Mouse (Mus musculus) embryonic facial prominence, embryonic 10.5 days (tissue): ENCODE measurements around the gene Rala. TPM values are rescaled to one million over a fixed set of nuclear protein-coding genes. Genes with fewer than 3 reads are reported as not detected.
A peak's percentile ranks its signal among the peaks of the same experiment; 100 is the strongest.
"Not testable (repeated sequence)": the region's sequence is repeated elsewhere in the genome, so short reads cannot be mapped to it uniquely, and the experiment has no call there.

Experiments used
- DNase-seq: peaks from one replicate; pipeline ENCODE4 v3.0.0-alpha.2; 2017; ENCODE audit warnings: low spot score
- H3K27ac ChIP-seq: fragments of 300-500 bp; sonication (generic); replicated peaks from 2 replicates; pipeline ENCODE4 v1.5.1; 2016; ENCODE audit warnings: mild to moderate bottlenecking
- H3K27me3 ChIP-seq: fragments of 300-500 bp; sonication (generic); replicated peaks from 2 replicates; pipeline ENCODE4 v1.6.1; 2016; ENCODE audit warnings: low read depth, mild to moderate bottlenecking; ENCODE audit not compliant: poor library complexity, severe bottlenecking
- H3K36me3 ChIP-seq: fragments of 300-500 bp; sonication (generic); replicated peaks from 2 replicates; pipeline ENCODE4 v1.6.1; 2016; ENCODE audit warnings: mild to moderate bottlenecking, moderate library complexity
- H3K4me1 ChIP-seq: fragments of 300-500 bp; sonication (generic); 2 replicates; pipeline ENCODE4 v1.6.1; 2016
- H3K4me3 ChIP-seq: fragments of 300-500 bp; sonication (generic); 2 replicates; pipeline ENCODE4 v1.5.1; 2016; ENCODE audit warnings: mild to moderate bottlenecking, moderate library complexity
- H3K9me3 ChIP-seq: fragments of 300-500 bp; sonication (generic); 2 replicates; pipeline ENCODE4 v1.6.1; 2016; ENCODE audit warnings: mild to moderate bottlenecking
- WGBS: fragments of 180-500 bp; shearing (Covaris S2); methylation state at CpG from one replicate; pipeline ENCODE4 v1.1.7; 2016; 5-methylcytosine and 5-hydroxymethylcytosine counted together
- polyA plus RNA-seq: library from polyadenylated mRNA; unstranded; fragments of >200 nt; fragmentation: Nextera tagmentation; extraction: Ambion mirVana; gene quantifications from 2 replicates; pipeline ENCODE4 v1.2.1, GENCODE M21; 2016

Rala gene
- polyA plus RNA-seq, 1 experiment from 2014 or later = 107 TPM

DNA sequence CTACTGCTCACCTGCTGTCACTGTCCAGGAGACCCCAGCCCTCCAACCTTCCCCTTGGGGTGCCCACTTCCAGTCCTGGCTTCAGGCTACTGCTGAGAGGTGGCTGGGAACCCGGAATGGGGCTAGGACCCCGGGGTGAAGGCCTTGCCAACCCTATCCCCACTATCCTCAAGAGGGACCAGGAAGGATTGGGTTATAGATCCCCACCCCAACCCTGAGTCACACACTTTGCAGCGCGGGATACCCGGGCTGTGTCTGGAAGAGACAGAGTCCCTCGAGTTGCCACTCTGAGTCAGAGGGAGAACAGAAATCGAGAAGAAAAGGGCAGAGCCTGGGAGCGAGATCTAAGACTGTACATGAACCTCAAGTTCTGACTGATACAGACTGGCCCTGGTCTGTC lies 6.5 kb upstream of the Rala start:
- DNase-seq, H3K9me3 ChIP-seq, H3K4me3 ChIP-seq, H3K27me3 ChIP-seq, H3K36me3 ChIP-seq, H3K27ac ChIP-seq, H3K4me1 ChIP-seq: not testable (repeated sequence)
- 94% methylated on average over 8 of the region's 8 CpGs for WGBS

DNA sequence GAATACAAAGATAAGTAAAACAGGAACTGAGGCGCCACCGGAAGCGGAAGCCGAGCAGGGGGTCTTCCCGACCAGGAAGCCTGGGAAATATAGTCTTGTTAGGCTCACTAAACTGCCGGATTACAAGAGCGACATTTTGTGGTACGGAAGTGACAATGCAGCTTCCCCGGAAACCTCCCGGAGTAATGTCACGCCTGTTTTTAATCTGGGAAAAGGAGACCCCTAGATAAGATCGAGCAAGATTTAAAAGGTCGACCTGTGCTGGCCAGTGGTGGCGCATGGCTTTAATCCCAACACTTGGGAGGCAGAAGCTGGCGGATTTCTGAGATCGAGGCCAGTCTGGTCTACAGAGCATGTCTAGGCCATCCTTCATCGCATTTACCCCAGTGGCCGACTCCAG lies 5.5 kb upstream of the Rala start:
- H3K27me3 ChIP-seq = peaks cover 5% of the 10 kb centered on the region; the same call in 1 of the 2 replicates
- H3K4me1 ChIP-seq = no peaks in the 10 kb centered on the region
- H3K9me3 ChIP-seq = no peaks in the 10 kb centered on the region
- no peak for DNase-seq
- WGBS = 75% methylated on average over 18 of the region's 18 CpGs
- no peaks in the 10 kb centered on the region for H3K36me3 ChIP-seq
- H3K4me3 ChIP-seq = no peak overlapping the region
- no peak overlapping the region for H3K27ac ChIP-seq

DNA sequence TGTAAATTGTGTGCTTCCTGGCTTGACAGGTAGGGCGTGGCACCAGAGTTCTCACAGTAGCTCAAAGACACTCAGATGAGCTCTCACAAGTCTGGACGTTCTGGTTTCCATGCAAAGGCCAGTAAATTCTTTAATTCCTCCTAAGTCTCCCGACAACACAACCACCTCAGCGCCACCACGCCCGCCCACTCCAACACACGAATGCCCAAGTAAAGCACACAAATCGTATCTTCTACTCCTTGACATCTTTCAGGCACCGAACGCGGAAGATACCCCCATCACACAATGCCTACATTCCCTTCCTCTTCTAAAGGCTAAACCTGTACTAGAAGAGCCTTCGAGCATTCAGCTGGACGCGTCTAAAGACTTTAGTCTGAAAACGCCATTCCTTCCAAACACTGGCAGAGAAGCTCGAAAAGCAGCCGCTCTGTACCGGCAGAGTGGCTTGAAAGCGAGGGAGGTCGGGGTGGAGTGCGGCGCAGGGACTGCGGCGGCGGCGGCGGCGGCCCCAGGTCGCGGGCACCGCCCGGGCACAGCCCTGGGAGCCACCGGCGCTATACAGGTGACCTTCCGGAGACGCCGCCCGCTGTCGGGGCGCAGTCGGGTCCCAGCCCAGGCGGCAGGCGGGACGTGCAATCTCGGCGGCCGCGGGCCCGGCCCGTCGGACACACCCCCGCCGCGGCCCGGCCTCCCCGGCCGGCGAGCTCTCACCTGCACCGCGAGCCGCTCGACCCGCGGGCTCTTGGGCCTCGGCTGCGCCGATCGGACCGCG lies 547 bp downstream of the Rala start:
- Histone ChIP-seq H3K36me3 (peaks cover 5% of the 10 kb centered on the region), H3K27ac (peak overlapping the region; percentile 99), H3K9me3 (no peaks in the 10 kb centered on the region), H3K4me3 (peak overlapping the region; percentile 95), H3K4me1 (peaks cover 13% of the 10 kb centered on the region), H3K27me3 (0 out of 2 replicates have a peak, but pooled peaks cover under 1% of the 10 kb centered on the region)
- DNase-seq = no peak
- WGBS = under 1% methylated on average over 70 of the region's 70 CpGs

DNA sequence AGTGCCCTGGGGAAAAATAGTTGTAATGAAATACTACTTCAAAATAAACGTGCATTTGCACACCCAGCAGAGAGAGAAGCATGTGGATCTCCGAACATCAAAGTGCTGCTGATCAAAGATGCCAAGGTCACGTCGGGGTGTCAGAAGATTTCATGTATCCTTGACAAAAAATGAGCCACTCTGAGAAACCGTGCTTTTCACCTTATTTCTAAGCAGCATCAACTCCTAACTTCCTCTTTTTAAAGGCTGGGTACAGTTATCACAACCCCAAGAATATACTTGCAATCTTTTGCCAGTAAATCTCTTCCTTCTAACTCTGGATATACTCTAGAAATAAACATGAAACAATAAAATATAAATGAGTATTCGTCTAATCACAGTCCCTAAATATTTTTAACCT lies 1.7 kb downstream of the Rala start:
- Histone ChIP-seq H3K36me3 (peaks cover 5% of the 10 kb centered on the region), H3K27ac (no peak overlapping the region), H3K4me1 (peaks cover 13% of the 10 kb centered on the region), H3K27me3 (no peaks in the 10 kb centered on the region), H3K4me3 (peak overlapping the region; percentile 95), H3K9me3 (no peaks in the 10 kb centered on the region)
- WGBS = 82% methylated on average over 6 of the region's 6 CpGs
- DNase-seq = no peak

DNA sequence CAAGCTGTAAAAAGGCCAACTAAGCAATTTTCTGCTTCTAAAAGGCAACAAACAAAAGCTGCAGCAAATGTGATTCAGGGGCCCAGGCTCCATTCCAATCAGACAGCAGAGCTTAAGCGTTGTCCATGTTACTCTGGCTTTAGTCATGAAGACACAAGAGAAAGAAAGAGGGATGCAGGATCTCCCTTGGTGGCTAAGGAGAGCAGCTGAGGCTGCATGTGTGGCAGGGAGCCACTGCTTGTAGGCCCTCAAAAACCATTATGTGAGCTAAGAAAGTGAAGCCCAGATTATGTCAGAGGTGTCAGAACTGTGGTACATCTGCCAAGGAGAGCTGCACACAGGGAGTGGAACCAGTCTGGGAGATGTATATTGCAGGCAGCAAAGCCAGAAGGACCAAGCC lies 36.7 kb downstream of the Rala start:
- WGBS = 98% methylated on average over 1 of the region's 1 CpGs
- Histone ChIP-seq H3K4me3 (no peak overlapping the region), H3K4me1 (no peaks in the 10 kb centered on the region), H3K9me3 (no peaks in the 10 kb centered on the region), H3K27me3 (no peaks in the 10 kb centered on the region), H3K27ac (no peak overlapping the region), H3K36me3 (peaks cover 5% of the 10 kb centered on the region)
- DNase-seq = no peak

DNA sequence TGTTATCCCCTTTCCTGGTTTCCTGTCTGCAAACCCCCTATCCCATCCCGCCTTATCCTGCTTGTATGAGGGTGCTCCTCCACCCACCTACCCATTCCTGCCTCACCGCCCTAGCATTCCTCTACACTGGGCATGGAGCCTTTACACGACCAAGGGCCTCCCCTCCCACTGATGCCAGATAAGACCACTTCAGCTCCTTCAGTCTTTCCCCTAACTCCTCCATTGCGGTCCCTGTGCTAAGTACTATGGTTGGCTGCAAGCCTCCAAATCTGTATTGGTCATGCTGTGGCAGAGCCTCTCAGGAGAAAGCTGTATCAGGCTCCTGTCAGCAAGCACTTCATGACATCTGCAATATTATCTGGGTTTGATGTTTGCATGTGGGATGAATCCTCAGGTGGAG lies 42.6 kb downstream of the Rala start:
- Histone ChIP-seq H3K9me3 (no peaks in the 10 kb centered on the region), H3K4me3 (no peak overlapping the region), H3K27ac (no peak overlapping the region), H3K27me3 (no peaks in the 10 kb centered on the region), H3K36me3 (peaks cover 11% of the 10 kb centered on the region), H3K4me1 (no peaks in the 10 kb centered on the region)
- no peak for DNase-seq
- WGBS = 91% methylated on average over 4 of the region's 4 CpGs

DNA sequence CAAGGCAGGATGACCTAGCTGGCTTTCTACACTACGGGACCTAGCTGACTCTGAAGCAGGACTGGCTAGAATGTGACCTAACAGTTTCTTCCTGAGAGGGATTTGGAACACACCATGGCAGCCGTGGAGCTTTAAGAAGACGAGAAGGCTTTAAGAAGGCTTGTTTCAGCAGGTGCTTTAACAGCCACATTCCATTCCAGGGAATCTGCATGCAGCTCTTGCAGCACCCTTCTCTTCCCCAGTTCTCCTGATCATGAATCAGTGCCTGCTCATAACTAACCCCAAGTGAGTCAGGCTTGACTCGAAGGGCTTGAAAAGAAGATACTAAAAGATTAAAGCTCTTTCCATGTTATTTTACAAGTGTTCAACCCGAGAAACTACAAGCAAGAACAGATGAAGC lies 43.4 kb downstream of the Rala start:
- Histone ChIP-seq H3K9me3 (no peaks in the 10 kb centered on the region), H3K4me3 (no peak overlapping the region), H3K36me3 (peaks cover 19% of the 10 kb centered on the region), H3K4me1 (no peaks in the 10 kb centered on the region), H3K27me3 (no peaks in the 10 kb centered on the region), H3K27ac (no peak overlapping the region)
- WGBS = 85% methylated on average over 5 of the region's 5 CpGs
- DNase-seq = no peak

DNA sequence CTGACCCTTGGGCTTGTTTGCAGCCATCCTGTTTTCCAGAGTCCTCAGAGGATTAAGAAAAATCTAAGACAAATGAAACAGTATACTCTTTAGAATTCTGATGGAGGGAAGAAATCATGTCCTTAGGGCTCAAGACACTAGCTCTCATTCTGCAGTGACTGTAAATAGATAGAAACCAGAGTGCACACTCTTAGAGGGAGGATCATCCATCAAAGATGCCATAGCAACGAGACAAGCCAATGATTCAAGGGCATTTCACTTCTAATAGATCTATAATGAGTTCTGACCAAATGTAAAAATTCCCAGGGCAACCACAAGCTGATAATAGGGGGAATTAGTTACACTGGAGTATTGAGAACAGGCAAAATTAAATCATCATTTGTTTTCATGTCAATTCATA lies 47.0 kb downstream of the Rala start:
- 84% methylated on average over 1 of the region's 1 CpGs for WGBS
- no peaks in the 10 kb centered on the region for H3K4me1 ChIP-seq
- no peak for DNase-seq

DNA sequence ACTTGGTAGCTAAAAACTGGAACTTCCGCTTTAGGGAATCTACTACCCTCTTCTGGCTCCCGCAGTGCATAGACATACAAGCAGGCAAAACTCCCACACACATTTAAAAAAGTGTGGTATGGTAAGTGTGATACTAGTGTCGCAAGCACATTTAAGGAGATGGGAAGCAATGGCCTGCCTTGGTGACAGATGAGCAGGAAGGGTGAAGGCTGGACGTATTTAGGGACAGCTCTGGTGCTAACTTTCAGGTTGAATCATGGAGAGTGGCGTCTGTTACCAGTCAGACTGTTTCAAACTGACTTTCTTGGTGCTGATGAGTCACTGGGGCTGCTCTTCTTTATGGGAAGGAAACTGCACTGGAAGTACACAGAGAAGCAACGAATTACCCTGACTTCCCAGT lies 52.5 kb downstream of the Rala start:
- Histone ChIP-seq H3K27ac (no peak overlapping the region), H3K9me3 (no peaks in the 10 kb centered on the region), H3K36me3 (peaks cover 85% of the 10 kb centered on the region), H3K4me1 (no peaks in the 10 kb centered on the region), H3K27me3 (no peaks in the 10 kb centered on the region), H3K4me3 (no peak overlapping the region)
- no peak for DNase-seq
- 93% methylated on average over 6 of the region's 6 CpGs for WGBS

More for the DNA sequence above, 47.0 kb downstream of the Rala start:
- Histone ChIP-seq H3K4me3 (no peak overlapping the region), H3K36me3 (peaks cover 42% of the 10 kb centered on the region), H3K9me3 (no peaks in the 10 kb centered on the region), H3K27me3 (no peaks in the 10 kb centered on the region), H3K27ac (no peak overlapping the region)

DNA sequence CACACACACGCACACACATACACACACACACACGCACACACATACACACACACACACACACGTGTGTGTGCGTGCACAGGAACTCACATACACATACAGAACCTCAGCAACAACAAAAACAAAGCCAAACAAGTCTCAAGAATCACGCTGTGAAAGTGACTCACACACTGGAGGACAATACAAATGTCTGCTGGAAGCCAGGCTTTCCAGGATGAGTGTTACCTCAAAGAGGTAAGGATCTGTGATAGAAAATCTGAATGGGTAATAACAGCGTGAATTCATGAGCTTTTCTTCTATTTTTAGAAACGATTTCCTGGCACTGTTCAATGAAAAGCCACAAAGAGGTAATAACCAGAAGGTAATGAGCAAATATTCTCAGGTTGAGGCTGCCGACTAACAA lies 59.8 kb downstream of the Rala start:
- H3K4me1 ChIP-seq = no peaks in the 10 kb centered on the region
- 92% methylated on average over 8 of the region's 8 CpGs for WGBS
- no peaks in the 10 kb centered on the region for H3K9me3 ChIP-seq
- no peak overlapping the region for H3K27ac ChIP-seq
- no peaks in the 10 kb centered on the region for H3K27me3 ChIP-seq
- DNase-seq = no peak
- H3K4me3 ChIP-seq = no peak overlapping the region
- H3K36me3 ChIP-seq = peaks cover 66% of the 10 kb centered on the region

DNA sequence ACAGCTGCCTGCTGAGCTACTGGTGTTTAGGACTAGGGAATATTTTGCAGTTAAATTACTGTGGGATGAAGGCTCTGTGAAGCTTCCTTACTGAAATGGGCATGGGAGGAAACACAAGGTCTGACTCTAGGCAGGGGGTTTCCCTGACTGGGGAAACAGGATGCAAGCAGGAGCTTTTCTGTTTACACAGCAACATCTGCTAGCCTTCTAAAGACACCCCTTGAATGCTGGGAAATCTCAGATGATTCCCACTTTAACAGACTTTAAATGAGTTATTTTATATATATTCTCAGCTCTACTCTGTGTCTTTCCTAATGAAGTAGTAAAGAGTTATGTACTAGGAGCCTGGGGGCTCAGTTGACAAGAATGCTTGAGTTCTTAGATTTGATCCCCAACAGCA lies 65.0 kb downstream of the Rala start:
- no peak overlapping the region for H3K27ac ChIP-seq
- peaks cover 38% of the 10 kb centered on the region for H3K36me3 ChIP-seq
- no peaks in the 10 kb centered on the region for H3K4me1 ChIP-seq
- peaks cover 5% of the 10 kb centered on the region; the same call in 1 of the 2 replicates for H3K9me3 ChIP-seq
- H3K4me3 ChIP-seq = no peak overlapping the region
- H3K27me3 ChIP-seq = no peaks in the 10 kb centered on the region
- no peak for DNase-seq

DNA sequence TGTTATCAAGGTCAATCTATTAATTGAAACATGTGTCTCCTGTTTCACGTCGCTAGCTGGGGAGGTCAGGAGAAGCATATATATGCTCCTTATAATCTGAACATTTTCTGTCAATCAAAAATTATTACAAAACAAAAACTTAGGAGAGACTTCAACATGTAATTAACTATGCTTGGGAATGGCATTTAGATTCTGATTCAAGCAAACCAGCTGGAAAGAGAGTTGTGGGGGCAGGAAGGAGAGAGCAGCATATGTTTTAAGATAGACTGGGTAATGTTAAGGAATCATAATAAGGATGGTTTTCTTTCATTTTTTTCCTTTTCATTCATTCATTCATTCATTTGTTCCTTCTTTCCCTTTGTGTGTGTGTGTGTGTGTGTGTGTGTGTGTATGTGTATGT lies 77.3 kb downstream of the Rala start:
- no peaks in the 10 kb centered on the region for H3K27me3 ChIP-seq

DNA sequence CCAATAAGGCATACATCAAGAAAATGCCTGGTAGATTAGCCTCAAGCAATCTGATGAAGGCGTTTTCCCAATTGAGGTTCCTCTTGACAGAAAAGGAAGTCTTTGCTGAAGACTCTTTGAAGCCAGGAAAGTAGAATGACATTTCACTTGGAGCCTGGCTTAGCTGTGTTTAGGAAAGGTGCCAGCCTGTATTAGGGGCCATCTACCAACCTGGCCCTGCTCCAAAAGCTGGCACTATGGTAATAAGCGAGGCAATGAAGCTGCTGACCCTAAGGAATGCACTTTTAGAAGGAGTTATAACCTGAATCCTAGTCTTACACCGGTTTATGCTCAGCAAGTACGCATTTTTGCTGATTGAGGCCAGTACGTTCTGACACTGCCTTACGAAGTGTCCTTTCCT lies 83.5 kb downstream of the Rala start:
- H3K4me1 ChIP-seq = peaks cover 9% of the 10 kb centered on the region
- WGBS = 91% methylated on average over 6 of the region's 6 CpGs
- no peak for DNase-seq
- H3K36me3 ChIP-seq = no peaks in the 10 kb centered on the region
- no peak overlapping the region for H3K4me3 ChIP-seq
- H3K9me3 ChIP-seq = no peaks in the 10 kb centered on the region
- H3K27ac ChIP-seq = no peak overlapping the region
- H3K27me3 ChIP-seq = no peaks in the 10 kb centered on the region

More for the DNA sequence above, 77.3 kb downstream of the Rala start:
- H3K4me1 ChIP-seq = no peaks in the 10 kb centered on the region
- no peaks in the 10 kb centered on the region for H3K36me3 ChIP-seq
- no peak for DNase-seq
- no peaks in the 10 kb centered on the region for H3K9me3 ChIP-seq
- 86% methylated on average over 2 of the region's 2 CpGs for WGBS
- H3K4me3 ChIP-seq = no peak overlapping the region
- H3K27ac ChIP-seq = no peak overlapping the region
